Mouse (Mus musculus) spleen, adult 2 months (tissue): ENCODE measurements around the gene Lrmda.

Source experiments
- CTCF ChIP-seq: fragments of 200-500 bp; IDR thresholded peaks from 2 replicates; pipeline ENCODE4 v1.5.1; 2011; ENCODE audit warnings: mild to moderate bottlenecking, inconsistent platforms; ENCODE audit not compliant: insufficient read depth, insufficient read length, insufficient replicate concordance; ENCODE audit errors: extremely low read depth
- POLR2A ChIP-seq: fragments of 200-500 bp; IDR thresholded peaks from 2 replicates; pipeline ENCODE4 v1.6.1; 2011; ENCODE audit warnings: low read depth, low read length, inconsistent platforms

- no peak for TF ChIP-seq POLR2A
- no peak for TF ChIP-seq CTCF
Measured at GRCm38 (mm10) chr14:22530706-22531105, 511.2 kb downstream of the Lrmda start.
